Mouse (Mus musculus): ENCODE results near the gene Rmdn3. TPM values are rescaled to one million over a fixed set of nuclear protein-coding genes. Genes with fewer than 3 reads are reported as not detected.

The Rmdn3 gene
- polyA plus RNA-seq, 1 experiment = 58.4 TPM

GRCm38 (mm10) chr2:119189029-119189710 lies 32.3 kb upstream of the Rmdn3 start:
- H3K27ac ChIP-seq (ENCODE audit: insufficient read depth, low read length) = no peak overlapping the region
- peaks cover 2% of the 10 kb centered on the region; the same call in 1 of the 2 replicates for H3K4me1 ChIP-seq (ENCODE audit: control insufficient read depth, insufficient read depth, low read length)
- TF ChIP-seq POLR2A (IDR thresholded peaks at IDR 0.05; ENCODE audit: extremely low read depth, insufficient read depth, low read length) (no peak), CTCF (IDR thresholded peaks at IDR 0.05; ENCODE audit: extremely low read depth, insufficient read depth, low read length) (peak; percentile 79)

DNA sequence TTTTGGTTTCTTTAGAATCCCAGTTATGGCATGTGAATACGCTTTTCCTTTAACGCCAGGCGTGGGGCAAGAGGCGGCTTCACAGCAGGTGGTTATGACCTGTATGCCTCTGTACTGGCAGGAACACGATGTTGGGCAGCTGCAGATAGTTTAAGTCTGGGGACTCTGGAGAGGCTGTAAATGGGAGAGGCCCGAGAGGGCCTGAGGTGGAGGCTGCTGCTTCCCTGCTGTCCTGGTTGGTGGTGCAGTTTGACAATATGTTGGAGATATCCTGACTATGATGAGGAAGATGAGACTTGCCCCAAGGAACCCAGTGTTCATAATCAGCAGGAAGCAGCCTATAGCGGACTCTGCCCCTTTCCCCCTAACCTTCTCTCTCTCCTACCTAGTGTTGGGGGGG lies 26.1 kb upstream of the Rmdn3 start:
- no peak overlapping the region for H3K4me3 ChIP-seq (ENCODE audit: insufficient read depth, low read length)
- H3K27ac ChIP-seq (ENCODE audit: insufficient read depth, low read length) = no peak overlapping the region
- no peaks in the 10 kb centered on the region for H3K4me1 ChIP-seq (ENCODE audit: control insufficient read depth, insufficient read depth, low read length)
- TF ChIP-seq CTCF (IDR thresholded peaks at IDR 0.05; ENCODE audit: extremely low read depth, insufficient read depth, low read length) (no peak), POLR2A (IDR thresholded peaks at IDR 0.05; ENCODE audit: extremely low read depth, insufficient read depth, low read length) (no peak)

More at GRCm38 (mm10) chr2:119189029-119189710, 32.3 kb upstream of the Rmdn3 start:
- H3K4me3 ChIP-seq (ENCODE audit: insufficient read depth, low read length) = no peak overlapping the region; the same call in 1 of the 2 replicates

DNA sequence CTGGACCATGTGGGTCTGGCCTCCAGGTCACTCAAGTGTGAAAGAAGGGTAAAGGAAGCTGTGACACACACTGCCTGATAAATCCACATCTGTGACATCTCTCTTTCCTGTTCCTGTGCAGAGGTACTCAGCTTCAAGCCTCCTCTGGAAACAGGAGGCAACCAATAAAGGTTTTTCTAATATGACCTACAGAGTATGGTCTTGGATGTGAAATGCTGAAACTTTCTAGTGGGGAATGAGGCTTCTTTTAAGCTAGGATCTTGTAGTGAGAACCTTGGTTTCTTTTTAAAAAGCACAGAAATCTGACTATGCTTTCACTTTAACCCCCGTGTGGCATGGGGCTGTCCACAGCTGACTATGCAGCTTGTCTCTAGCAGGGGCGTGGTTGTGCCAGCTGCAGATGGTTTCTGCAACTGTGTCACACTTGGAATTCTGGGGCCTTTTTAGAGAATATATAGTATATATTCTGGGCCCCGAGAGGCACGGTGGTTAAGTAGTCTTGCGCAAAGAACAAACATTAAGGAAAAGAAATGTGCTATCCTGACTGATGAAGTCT lies 20.6 kb upstream of the Rmdn3 start:
- no peak overlapping the region for H3K27ac ChIP-seq (ENCODE audit: insufficient read depth, low read length)
- TF ChIP-seq POLR2A (IDR thresholded peaks at IDR 0.05; ENCODE audit: extremely low read depth, insufficient read depth, low read length) (no peak), CTCF (IDR thresholded peaks at IDR 0.05; ENCODE audit: extremely low read depth, insufficient read depth, low read length) (no peak)
- H3K4me3 ChIP-seq (ENCODE audit: insufficient read depth, low read length) = no peak overlapping the region
- no peaks in the 10 kb centered on the region for H3K4me1 ChIP-seq (ENCODE audit: control insufficient read depth, insufficient read depth, low read length)

- TF ChIP-seq POLR2A (IDR thresholded peaks at IDR 0.05; ENCODE audit: extremely low read depth, insufficient read depth, low read length) = no peak
- TF ChIP-seq CTCF (IDR thresholded peaks at IDR 0.05; ENCODE audit: extremely low read depth, insufficient read depth, low read length) = no peak
- Histone ChIP-seq H3K27ac (ENCODE audit: insufficient read depth, low read length) (no peak overlapping the region), H3K4me3 (ENCODE audit: insufficient read depth, low read length) (no peak overlapping the region), H3K4me1 (ENCODE audit: control insufficient read depth, insufficient read depth, low read length) (no peaks in the 10 kb centered on the region)
Observed at GRCm38 (mm10) chr2:119176761-119177160, 19.9 kb upstream of the Rmdn3 start.

DNA sequence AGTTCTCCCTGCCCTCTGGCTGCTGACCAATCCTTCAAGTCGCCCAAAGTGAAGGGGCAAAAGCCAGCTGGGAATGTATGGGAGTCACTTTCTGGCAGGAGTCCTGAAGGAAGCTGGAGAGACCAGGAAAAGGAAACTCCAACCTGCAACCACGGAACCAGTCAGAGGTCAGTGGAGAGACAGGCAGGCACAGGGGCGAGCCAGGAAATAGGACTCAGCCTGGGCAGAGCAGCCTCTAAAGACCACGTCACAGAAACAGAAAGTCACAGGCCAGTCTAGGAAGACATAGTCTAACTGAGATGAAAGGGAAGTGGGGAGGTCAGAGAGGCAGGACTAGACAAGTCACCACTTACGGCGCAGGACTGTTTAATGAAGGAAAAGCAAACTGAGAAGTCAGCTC lies 18.8 kb upstream of the Rmdn3 start:
- Histone ChIP-seq H3K4me3 (ENCODE audit: insufficient read depth, low read length) (no peak overlapping the region), H3K4me1 (ENCODE audit: control insufficient read depth, insufficient read depth, low read length) (no peaks in the 10 kb centered on the region), H3K27ac (ENCODE audit: insufficient read depth, low read length) (no peak overlapping the region)
- TF ChIP-seq POLR2A (IDR thresholded peaks at IDR 0.05; ENCODE audit: extremely low read depth, insufficient read depth, low read length) (no peak), CTCF (IDR thresholded peaks at IDR 0.05; ENCODE audit: extremely low read depth, insufficient read depth, low read length) (no peak)

DNA sequence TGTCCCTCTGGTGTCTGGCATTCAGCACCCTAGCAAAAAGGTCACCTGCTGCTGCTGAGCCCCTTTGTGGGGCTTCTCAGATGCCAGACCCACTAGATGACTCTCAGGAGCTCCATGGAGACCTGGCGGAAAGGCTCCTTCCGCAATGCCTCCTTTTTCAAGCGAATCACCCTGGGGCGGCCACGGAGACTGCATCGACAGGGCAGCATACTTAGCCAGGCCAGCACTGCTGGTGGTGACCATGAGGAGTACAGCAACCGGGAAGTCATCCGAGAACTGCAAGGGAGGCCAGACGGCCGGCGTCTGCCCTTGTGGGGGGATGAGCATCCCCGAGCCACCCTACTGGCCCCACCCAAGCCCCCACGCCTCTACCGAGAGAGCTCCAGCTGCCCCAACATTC lies 18.0 kb upstream of the Rmdn3 start:
- H3K4me1 ChIP-seq (ENCODE audit: control insufficient read depth, insufficient read depth, low read length) = no peaks in the 10 kb centered on the region
- TF ChIP-seq CTCF (IDR thresholded peaks at IDR 0.05; ENCODE audit: extremely low read depth, insufficient read depth, low read length) (no peak), POLR2A (IDR thresholded peaks at IDR 0.05; ENCODE audit: extremely low read depth, insufficient read depth, low read length) (no peak)

GRCm38 (mm10) chr2:119173991-119174651 lies 17.3 kb upstream of the Rmdn3 start, which contains the start of gene Gm14137:
Gene Gm14137, plus strand, starts transcription at chr2:119174509.
- TF ChIP-seq POLR2A (IDR thresholded peaks at IDR 0.05; ENCODE audit: extremely low read depth, insufficient read depth, low read length) = no peak
- TF ChIP-seq CTCF (IDR thresholded peaks at IDR 0.05; ENCODE audit: extremely low read depth, insufficient read depth, low read length) = no peak
- Histone ChIP-seq H3K4me1 (ENCODE audit: control insufficient read depth, insufficient read depth, low read length) (no peaks in the 10 kb centered on the region), H3K27ac (ENCODE audit: insufficient read depth, low read length) (no peak within 1 kb of the TSS), H3K4me3 (ENCODE audit: insufficient read depth, low read length) (no peak within 1 kb of the TSS)

More for the DNA sequence above, 18.0 kb upstream of the Rmdn3 start:
- no peak overlapping the region for H3K4me3 ChIP-seq (ENCODE audit: insufficient read depth, low read length)
- no peak overlapping the region for H3K27ac ChIP-seq (ENCODE audit: insufficient read depth, low read length)

GRCm38 (mm10) chr2:119172862-119173576 lies 16.2 kb upstream of the Rmdn3 start:
- Histone ChIP-seq H3K27ac (ENCODE audit: insufficient read depth, low read length) (no peak overlapping the region), H3K4me3 (ENCODE audit: insufficient read depth, low read length) (no peak overlapping the region), H3K4me1 (ENCODE audit: control insufficient read depth, insufficient read depth, low read length) (no peaks in the 10 kb centered on the region)
- TF ChIP-seq POLR2A (IDR thresholded peaks at IDR 0.05; ENCODE audit: extremely low read depth, insufficient read depth, low read length) (no peak), CTCF (IDR thresholded peaks at IDR 0.05; ENCODE audit: extremely low read depth, insufficient read depth, low read length) (no peak)

DNA sequence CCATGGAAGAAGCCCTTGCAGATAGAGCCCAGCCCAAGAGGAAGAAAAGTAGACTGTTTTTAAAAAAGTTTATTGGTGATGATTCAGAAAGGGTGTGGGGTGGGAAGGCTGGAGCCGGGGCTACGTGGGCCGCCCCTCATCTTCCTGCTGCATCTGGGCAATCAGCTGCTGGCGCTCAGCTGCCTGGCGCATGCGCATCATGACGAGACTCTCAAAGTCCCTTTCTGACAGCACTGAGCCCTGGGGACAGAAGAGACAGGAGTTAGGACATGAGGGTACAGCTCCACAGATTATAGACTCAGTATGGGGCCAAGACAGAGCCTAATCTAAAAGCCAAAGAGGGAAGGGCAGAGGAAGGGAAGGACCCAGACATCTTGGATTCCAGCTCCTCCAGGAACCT lies 15.6 kb upstream of the Rmdn3 start:
- TF ChIP-seq POLR2A (IDR thresholded peaks at IDR 0.05; ENCODE audit: extremely low read depth, insufficient read depth, low read length) = no peak
- no peak for TF ChIP-seq CTCF (IDR thresholded peaks at IDR 0.05; ENCODE audit: extremely low read depth, insufficient read depth, low read length)
- Histone ChIP-seq H3K4me1 (ENCODE audit: control insufficient read depth, insufficient read depth, low read length) (no peaks in the 10 kb centered on the region), H3K4me3 (ENCODE audit: insufficient read depth, low read length) (no peak overlapping the region), H3K27ac (ENCODE audit: insufficient read depth, low read length) (no peak overlapping the region)
